38 mouse cellular contexts compared by ENCODE assay signal in genomic region chr15:99569123-99569522, GRCm38 (mm10). TPM values are rescaled to one million over a fixed set of nuclear protein-coding genes. Genes with fewer than 3 reads are reported as not detected.
DNase-seq lines count a peak whose midpoint lies in the region; ATAC-seq and TF ChIP-seq lines count a peak whose summit lies in the region.
"Had no signal": no experiment of that assay in that cellular context is flagged by ENCODE, and none has a peak within 500 bp of the region (broad histone marks: within the 10 kb centered on the region; RNA-seq: fewer than 3 reads in every experiment).

No protein-coding gene starts in this region.

- no peaks in the 10 kb centered on the region for H3K36me3 ChIP-seq in forebrain, postnatal 0 days (ENCODE audit: insufficient read depth)
- no peaks in the 10 kb centered on the region for H3K36me3 ChIP-seq in forebrain, embryonic 15.5 days
- H3K36me3 ChIP-seq in myocyte (ENCODE audit: control insufficient read depth, insufficient read depth): no peaks in the 10 kb centered on the region
- H3K36me3 ChIP-seq: forebrain, embryonic 10.5 days; hindbrain, embryonic 13.5 days; kidney, embryonic 15.5 days; limb, embryonic 13.5 days; neural tube, embryonic 15.5 days had no signal

- DNase-seq in forebrain, postnatal 0 days: peak; percentile 37
- peak; percentile 18 to 73 for DNase-seq in left cerebral cortex, postnatal 25 days (ENCODE audit: low spot score in 2 of 2)
- DNase-seq in left cerebral cortex, adult 2 months (ENCODE audit: extremely low spot score in 1 of 2, low spot score in 2 of 2): no peak
- peak; percentile 38 for DNase-seq in ES-CJ7 (ENCODE audit: low read depth, low spot score)
- no peak for DNase-seq in ovary, postnatal 14 days (ENCODE audit: low spot score)
- no peak for DNase-seq in kidney, adult 18-20 months
- DNase-seq: adrenal gland, postnatal 14 days; cerebellum, adult 11-12 months; cerebellum, postnatal 14 days; gastrocnemius, adult 2 months; gastrocnemius, postnatal 36 days; heart, adult 18-20 months; heart, postnatal 4 days; kidney, adult 11 months; kidney, postnatal 25 days; midbrain, embryonic 14.5 days; spleen, adult 18-20 months; thymus, adult 18-20 months; thymus, postnatal 25 days had no signal

- H3K4me1 ChIP-seq in forebrain, postnatal 0 days (ENCODE audit: insufficient read depth): no peaks in the 10 kb centered on the region
- H3K4me1 ChIP-seq in forebrain, embryonic 15.5 days: no peaks in the 10 kb centered on the region
- H3K4me1 ChIP-seq: neural tube, embryonic 15.5 days had no signal

- no peak overlapping the region for H3K9ac ChIP-seq in forebrain, postnatal 0 days
- no peak overlapping the region for H3K9ac ChIP-seq in forebrain, embryonic 15.5 days (replicated peaks)
- H3K9ac ChIP-seq: hindbrain, embryonic 13.5 days; kidney, embryonic 15.5 days; limb, embryonic 13.5 days; neural tube, embryonic 15.5 days had no signal

- H3K27me3 ChIP-seq in forebrain, postnatal 0 days (ENCODE audit: insufficient read depth, low read length): no peaks in the 10 kb centered on the region
- H3K27me3 ChIP-seq in forebrain, embryonic 15.5 days: no peaks in the 10 kb centered on the region
- H3K27me3 ChIP-seq in myocyte (ENCODE audit: control insufficient read depth, insufficient read depth, insufficient read length): no peaks in the 10 kb centered on the region
- H3K27me3 ChIP-seq: neural tube, embryonic 15.5 days had no signal

- H3K4me2 ChIP-seq in forebrain, postnatal 0 days (ENCODE audit: low read depth): no peak overlapping the region
- H3K4me2 ChIP-seq in forebrain, embryonic 15.5 days (replicated peaks): no peak overlapping the region
- no peak overlapping the region for H3K4me2 ChIP-seq in myocyte (ENCODE audit: low read depth)
- H3K4me2 ChIP-seq: heart, embryonic 11.5 days; hindbrain, embryonic 13.5 days; kidney, embryonic 15.5 days; limb, embryonic 13.5 days; liver, embryonic 11.5 days; neural tube, embryonic 15.5 days had no signal

- H3K4me3 ChIP-seq in forebrain, postnatal 0 days (ENCODE audit: low read depth, low read length): no peak overlapping the region
- no peak overlapping the region for H3K4me3 ChIP-seq in forebrain, embryonic 15.5 days
- H3K4me3 ChIP-seq in left cerebral cortex, adult 2 months: no peak overlapping the region
- H3K4me3 ChIP-seq in myocyte: no peak overlapping the region
- H3K4me3 ChIP-seq: forebrain, embryonic 10.5 days; gastrocnemius, adult 2 months; hindbrain, embryonic 13.5 days; kidney, embryonic 15.5 days; limb, embryonic 13.5 days; neural tube, embryonic 15.5 days had no signal

- intact Hi-C loops in left cerebral cortex, postnatal 25 days (cut with DNase I): no loop called here
- intact Hi-C loops in left cerebral cortex, adult 2 months (cut with DNase I): no loop called here

- TF ChIP-seq CTCF in forebrain, postnatal 0 days (IDR thresholded peaks at IDR 0.05; ENCODE audit: low read depth): no peak
- no peak for TF ChIP-seq CTCF in left cerebral cortex, adult 2 months (IDR thresholded peaks at IDR 0.05)

- H3K27ac ChIP-seq in forebrain, postnatal 0 days (ENCODE audit: low read depth, low read length): no peak overlapping the region
- no peak overlapping the region for H3K27ac ChIP-seq in forebrain, embryonic 15.5 days (replicated peaks)
- H3K27ac ChIP-seq in left cerebral cortex, adult 2 months: no peak overlapping the region
- H3K27ac ChIP-seq: forebrain, embryonic 10.5 days; gastrocnemius, adult 2 months; hindbrain, embryonic 13.5 days; kidney, embryonic 15.5 days; limb, embryonic 13.5 days; neural tube, embryonic 15.5 days had no signal

- H3K79me2 ChIP-seq in myocyte (ENCODE audit: control insufficient read depth, insufficient read depth): no peaks in the 10 kb centered on the region

- TF ChIP-seq POLR2A in myocyte (IDR thresholded peaks at IDR 0.05; ENCODE audit: insufficient read length, low read depth): no peak

- H3ac ChIP-seq in myocyte (ENCODE audit: control insufficient read depth, insufficient read length): no peak overlapping the region

- no peaks in the 10 kb centered on the region for H3K9me3 ChIP-seq in forebrain, postnatal 0 days (ENCODE audit: low read length)
- no peaks in the 10 kb centered on the region for H3K9me3 ChIP-seq in forebrain, embryonic 15.5 days
- H3K9me3 ChIP-seq: forebrain, embryonic 10.5 days; hindbrain, embryonic 13.5 days; kidney, embryonic 15.5 days; limb, embryonic 13.5 days; neural tube, embryonic 15.5 days had no signal

- WGBS in forebrain, postnatal 0 days: 67% methylated on average over 10 of the region's 10 CpGs
- 78% methylated on average over 10 of the region's 10 CpGs for WGBS in forebrain, embryonic 15.5 days

- ATAC-seq in forebrain, postnatal 0 days: no peak
- no peak for ATAC-seq in forebrain, embryonic 15.5 days (replicated peaks)
- ATAC-seq: forebrain, embryonic 16.5 days had no signal

TF ChIP-seq in myocyte, 11 proteins besides CTCF, POLR2A, EP300 and RAD21:
- TF ChIP-seq TCF12 (IDR thresholded peaks at IDR 0.05; ENCODE audit: insufficient read depth, poor library complexity, severe bottlenecking) (no peak), REST (IDR thresholded peaks at IDR 0.05; ENCODE audit: insufficient read depth, insufficient read length) (no peak), CEBPB (IDR thresholded peaks at IDR 0.05; ENCODE audit: insufficient read depth, poor library complexity, severe bottlenecking) (no peak), USF1 (IDR thresholded peaks at IDR 0.05; ENCODE audit: low read depth) (no peak), MYOG (IDR thresholded peaks at IDR 0.05; ENCODE audit: control insufficient read depth in 1 of 3, insufficient read depth in 1 of 3, insufficient read length in 2 of 3, low read depth in 2 of 3) (peak in 1 of 3 experiments; percentile 38), MAX (IDR thresholded peaks at IDR 0.05; ENCODE audit: low read depth) (no peak), MYOD1 (IDR thresholded peaks at IDR 0.05; ENCODE audit: control insufficient read depth in 1 of 3, insufficient read length in 2 of 3, low read depth in 2 of 3) (peak in 1 of 3 experiments; percentile 62), TCF3 (IDR thresholded peaks at IDR 0.05; ENCODE audit: insufficient read length, low read depth) (peak; percentile 24), SRF (IDR thresholded peaks at IDR 0.05; ENCODE audit: control insufficient read depth, insufficient read length, low read depth) (no peak), POLR2AphosphoS2 (IDR thresholded peaks at IDR 0.05; ENCODE audit: insufficient read length, low read depth) (no peak), E2F4 (IDR thresholded peaks at IDR 0.05; ENCODE audit: insufficient read depth) (no peak)

RNA-seq across cellular contexts. Expression of gene Aqp2, which starts 9.7 kb away (rescaled TPM):
- not detected in 2 replicates for total RNA-seq in forebrain, postnatal 0 days (2014; rRNA removed)
- not detected in 2 replicates for polyA plus RNA-seq in forebrain, postnatal 0 days (2015; fragmentation: Nextera tagmentation; extraction: Ambion mirVana)
- polyA plus RNA-seq in forebrain, embryonic 15.5 days (2015; fragmentation: Nextera tagmentation; extraction: Ambion mirVana): not detected in 2 replicates
- not detected for total RNA-seq in left cerebral cortex, postnatal 25 days (2021)
- total RNA-seq in left cerebral cortex, adult 2 months (2021): under 1 TPM in 1 of 2 experiments, not detected in 1; 0.25 TPM
- polyA plus RNA-seq in myocyte (2012; fragmentation: generic; extraction: Trizol): 0.02 TPM
- total RNA-seq: gastrocnemius, adult 2 months; gastrocnemius, postnatal 36 days; heart, adult 18-20 months; heart, postnatal 4 days; layer of hippocampus, adult 18-20 months; layer of hippocampus, postnatal 14 days; left cerebral cortex, postnatal 10 days; monocyte, adult 5-6 weeks had no signal
- polyA plus RNA-seq: embryonic facial prominence, embryonic 11.5 days; forebrain, embryonic 10.5 days; forebrain, embryonic 16.5 days; heart, embryonic 11.5 days; heart, postnatal 0 days; hindbrain, embryonic 13.5 days; limb, embryonic 13.5 days; liver, embryonic 11.5 days; liver, embryonic 16.5 days; lung, embryonic 16.5 days; midbrain, embryonic 14.5 days; neural tube, embryonic 15.5 days; stomach, embryonic 16.5 days had no signal

RNA-seq across cellular contexts. Expression of gene Aqp5, which starts 21.5 kb away (rescaled TPM):
- 0.46 and 0.76 TPM in 2 replicates for total RNA-seq in forebrain, postnatal 0 days (2014; rRNA removed)
- polyA plus RNA-seq in forebrain, postnatal 0 days (2015; fragmentation: Nextera tagmentation; extraction: Ambion mirVana): 0.59 and 0.64 TPM in 2 replicates
- polyA plus RNA-seq in forebrain, embryonic 15.5 days (2015; fragmentation: Nextera tagmentation; extraction: Ambion mirVana): 0.38 TPM in 1 of 2 replicates, not detected in the other
- under 1 TPM; 0.50 to 0.76 TPM for total RNA-seq in left cerebral cortex, postnatal 25 days (2021)
- total RNA-seq in left cerebral cortex, adult 2 months (2021): under 1 TPM; 0.59 to 0.79 TPM
- 109 TPM for polyA plus RNA-seq in myocyte (2012; fragmentation: generic; extraction: Trizol)
- total RNA-seq: gastrocnemius, adult 2 months; gastrocnemius, postnatal 36 days; layer of hippocampus, adult 18-20 months; layer of hippocampus, postnatal 14 days; monocyte, adult 5-6 weeks had no signal
- polyA plus RNA-seq: embryonic facial prominence, embryonic 11.5 days; forebrain, embryonic 10.5 days; stomach, embryonic 16.5 days had no signal

RNA-seq across cellular contexts. Expression of gene Aqp6, which starts 32.1 kb away (rescaled TPM):
- not detected in 2 replicates for total RNA-seq in forebrain, postnatal 0 days (2014; rRNA removed)
- 0.06 TPM in 1 of 2 replicates, not detected in the other for polyA plus RNA-seq in forebrain, postnatal 0 days (2015; fragmentation: Nextera tagmentation; extraction: Ambion mirVana)
- not detected in 2 replicates for polyA plus RNA-seq in forebrain, embryonic 15.5 days (2015; fragmentation: Nextera tagmentation; extraction: Ambion mirVana)
- under 1 TPM; 0.48 to 0.62 TPM for total RNA-seq in left cerebral cortex, postnatal 25 days (2021)
- total RNA-seq in left cerebral cortex, adult 2 months (2021): under 1 TPM; 0.61 to 0.70 TPM
- not detected for polyA plus RNA-seq in myocyte (2012; fragmentation: generic; extraction: Trizol)
- total RNA-seq: adrenal gland, postnatal 14 days; gastrocnemius, adult 2 months; gastrocnemius, postnatal 36 days; heart, postnatal 4 days; layer of hippocampus, adult 18-20 months; monocyte, adult 5-6 weeks had no signal
- polyA plus RNA-seq: embryonic facial prominence, embryonic 11.5 days; forebrain, embryonic 10.5 days; forebrain, embryonic 16.5 days; heart, embryonic 11.5 days; heart, postnatal 0 days; kidney, embryonic 15.5 days; limb, embryonic 13.5 days; liver, embryonic 11.5 days; liver, embryonic 16.5 days; lung, embryonic 16.5 days; stomach, embryonic 16.5 days had no signal

RNA-seq across cellular contexts. Expression of gene Faim2, which starts 41.2 kb away (rescaled TPM):
- total RNA-seq in forebrain, postnatal 0 days (2014; rRNA removed): 19.2 and 25.6 TPM in 2 replicates
- polyA plus RNA-seq in forebrain, postnatal 0 days (2015; fragmentation: Nextera tagmentation; extraction: Ambion mirVana): 44.6 and 57.4 TPM in 2 replicates
- 17.0 and 18.9 TPM in 2 replicates for polyA plus RNA-seq in forebrain, embryonic 15.5 days (2015; fragmentation: Nextera tagmentation; extraction: Ambion mirVana)
- 100 to 1,000 TPM; 318 to 355 TPM for total RNA-seq in left cerebral cortex, postnatal 25 days (2021)
- 100 to 1,000 TPM; 421 to 422 TPM for total RNA-seq in left cerebral cortex, adult 2 months (2021)
- 0.40 TPM for polyA plus RNA-seq in myocyte (2012; fragmentation: generic; extraction: Trizol)
- total RNA-seq: heart, postnatal 4 days; monocyte, adult 5-6 weeks had no signal
- polyA plus RNA-seq: heart, postnatal 0 days had no signal

Comparison
In these comparisons a context has a peak if more than half of its experiments do, and no peak if none do; other contexts are left out.
1. DNase-seq: peak in forebrain, postnatal 0 days (single experiment), left cerebral cortex, postnatal 25 days (2 of 2) and ES-CJ7 (single experiment); none in left cerebral cortex, adult 2 months (0 of 2), ovary, postnatal 14 days (single experiment) and kidney, adult 18-20 months (single experiment).